Mouse (Mus musculus): ENCODE measurements around the gene Ropn1. TPM values are rescaled to one million over a fixed set of nuclear protein-coding genes. Genes with fewer than 3 reads are reported as not detected.
"Not testable (repeated sequence)": the region's sequence is repeated elsewhere in the genome, so short reads cannot be mapped to it uniquely, and the experiment has no call there.

The Ropn1 gene
- total RNA-seq (2021) = not detected
- long read RNA-seq, experiment 1 = 0 reads
- long read RNA-seq, experiment 2 = 0 reads

DNA sequence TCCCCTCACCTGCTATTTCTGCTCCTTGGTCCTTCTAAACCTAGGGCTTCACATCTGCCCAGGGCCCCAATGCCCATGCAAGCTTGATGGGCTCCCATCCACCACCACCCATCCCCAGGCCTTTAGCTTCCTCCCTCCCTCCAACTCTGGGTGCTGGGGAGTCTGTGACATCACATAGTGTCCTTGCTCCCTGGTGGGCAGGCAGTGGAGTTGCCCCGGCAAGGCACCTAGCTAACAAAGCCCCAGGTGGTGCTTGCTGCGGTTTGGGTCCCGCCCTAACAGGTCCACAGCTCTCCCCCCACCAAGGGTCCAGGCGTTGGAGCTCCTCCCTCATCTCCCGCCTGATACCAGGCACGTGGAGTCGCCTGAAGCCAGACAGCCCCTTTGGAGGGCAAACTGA is at the start of gene Ropn1:
Gene Ropn1 (plus strand): TSS at position 301 of the 400 bp plus-strand sequence.
- DNase-seq (ENCODE audit: low spot score in 2 of 2) = no peak

DNA sequence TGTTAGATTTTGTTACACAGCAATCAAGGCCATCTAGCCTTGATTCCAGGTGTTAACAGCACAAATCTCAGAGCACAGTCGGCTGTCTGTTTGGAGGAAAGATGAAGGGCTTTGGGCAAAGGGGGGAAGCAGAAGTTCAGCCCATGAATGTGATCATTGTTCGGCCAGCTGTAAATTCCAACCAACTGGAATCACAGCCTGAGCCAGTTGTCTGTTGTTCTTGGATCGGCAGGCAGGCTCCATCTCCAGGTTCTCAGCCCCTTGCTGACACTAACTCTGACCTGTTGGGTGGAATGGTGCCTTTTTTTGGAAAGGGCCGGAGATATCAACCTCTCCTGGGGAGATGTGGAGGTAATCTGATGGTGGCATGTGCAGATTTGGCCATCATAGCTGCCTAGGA is 47.8 kb upstream of the Ropn1 start:
- DNase-seq (ENCODE audit: low spot score in 2 of 2) = no peak

DNA sequence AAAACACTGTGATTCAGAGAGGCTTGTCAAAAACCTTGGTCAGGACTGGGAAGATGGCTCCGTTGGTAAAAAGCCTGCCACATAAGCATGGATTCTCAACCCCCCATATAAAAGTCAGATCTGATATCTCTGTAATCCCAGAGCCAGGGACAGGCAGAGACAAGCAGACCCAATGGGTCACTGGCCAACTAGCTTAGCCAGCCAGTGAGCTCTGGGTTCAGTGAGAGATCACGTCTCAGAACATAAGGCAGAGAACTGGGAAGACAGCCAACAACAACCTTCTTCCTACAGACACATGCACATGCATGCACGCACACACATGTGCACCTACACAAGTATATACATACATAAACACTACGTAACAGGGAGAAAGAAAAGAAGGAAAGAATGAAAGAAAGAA is 46.6 kb upstream of the Ropn1 start:
- no peak for DNase-seq (ENCODE audit: low spot score in 2 of 2)

DNA sequence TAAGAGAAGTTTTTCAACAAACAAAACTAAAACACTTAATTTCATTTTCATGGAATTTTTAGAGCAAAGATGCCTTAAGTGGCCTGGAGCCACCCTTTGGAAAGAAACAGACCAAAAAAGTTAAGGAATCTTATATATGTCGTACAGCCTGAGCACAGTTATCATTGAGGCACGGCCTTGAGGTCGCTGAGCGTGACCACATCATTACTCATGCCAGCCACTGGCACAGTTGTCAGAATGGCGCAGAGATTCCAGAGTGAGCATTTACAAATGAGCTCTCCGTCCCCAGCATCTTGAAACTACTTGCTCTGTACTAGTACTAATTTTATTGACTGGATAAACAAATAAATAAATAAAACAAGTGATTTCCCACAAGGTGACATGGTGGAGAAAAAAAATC is 45.9 kb upstream of the Ropn1 start:
- DNase-seq (ENCODE audit: low spot score in 2 of 2) = no peak

DNA sequence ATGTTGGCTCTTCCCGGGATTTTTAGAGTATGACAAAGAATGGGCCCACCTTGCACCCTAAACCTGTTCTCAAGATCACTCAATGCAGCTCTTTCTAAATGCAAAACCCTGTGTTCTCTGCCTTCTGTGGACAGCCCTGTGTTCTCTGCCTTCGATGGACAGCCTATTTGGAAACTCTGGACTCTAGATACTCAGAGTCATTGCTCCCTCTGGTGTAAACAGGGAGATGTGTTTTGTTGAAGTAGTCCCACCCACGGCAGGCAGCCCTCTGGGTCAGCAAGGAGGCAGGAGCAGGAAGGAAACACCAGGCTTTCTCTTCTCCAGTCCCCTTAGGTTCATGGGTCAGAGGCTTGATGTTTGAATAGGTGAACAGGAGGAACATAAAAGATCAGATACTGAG is 44.0 kb upstream of the Ropn1 start:
- peak in 1 of 2 experiments; percentile 29 for DNase-seq (ENCODE audit: low spot score in 2 of 2)

DNA sequence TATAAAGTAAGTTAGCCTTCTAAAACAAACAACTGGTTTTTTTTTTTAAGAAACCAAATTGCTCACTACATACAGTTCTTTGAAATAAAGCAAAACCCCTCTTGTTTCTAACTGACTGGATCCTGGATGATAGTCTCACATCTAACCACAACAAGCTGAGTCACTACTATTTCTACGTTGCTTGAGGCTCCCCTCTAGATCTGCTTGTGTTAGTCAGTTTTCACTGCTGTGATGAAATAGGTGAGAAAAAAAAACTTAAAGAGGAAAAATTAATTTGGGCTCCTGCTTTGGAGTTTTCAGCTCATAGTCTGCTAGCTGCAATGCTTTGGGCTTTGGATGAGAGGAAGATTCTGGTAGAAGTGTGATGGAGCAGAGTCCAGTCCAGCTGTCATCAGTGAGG is 39.6 kb upstream of the Ropn1 start:
- no peak for DNase-seq (ENCODE audit: low spot score in 2 of 2)

DNA sequence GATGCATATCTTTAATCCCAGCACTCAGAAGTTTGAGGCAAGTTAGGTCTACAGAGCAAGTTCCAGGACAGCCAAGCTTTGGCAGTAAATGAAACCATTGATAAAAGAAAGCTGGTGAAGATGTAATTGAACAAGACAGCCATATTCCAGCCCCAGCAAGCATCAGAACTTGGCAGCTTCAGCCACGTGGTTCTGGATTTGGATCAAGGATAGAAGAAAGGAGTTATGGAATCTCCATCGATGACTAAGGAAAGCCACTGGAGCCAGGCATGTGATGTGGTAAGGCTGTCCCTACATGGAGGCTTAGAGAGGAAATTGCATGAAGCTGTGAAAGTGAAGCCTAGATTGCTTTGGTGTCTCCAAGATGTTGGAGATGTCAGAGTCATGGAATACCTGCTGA is 35.7 kb upstream of the Ropn1 start:
- DNase-seq (ENCODE audit: low spot score in 2 of 2) = no peak

DNA sequence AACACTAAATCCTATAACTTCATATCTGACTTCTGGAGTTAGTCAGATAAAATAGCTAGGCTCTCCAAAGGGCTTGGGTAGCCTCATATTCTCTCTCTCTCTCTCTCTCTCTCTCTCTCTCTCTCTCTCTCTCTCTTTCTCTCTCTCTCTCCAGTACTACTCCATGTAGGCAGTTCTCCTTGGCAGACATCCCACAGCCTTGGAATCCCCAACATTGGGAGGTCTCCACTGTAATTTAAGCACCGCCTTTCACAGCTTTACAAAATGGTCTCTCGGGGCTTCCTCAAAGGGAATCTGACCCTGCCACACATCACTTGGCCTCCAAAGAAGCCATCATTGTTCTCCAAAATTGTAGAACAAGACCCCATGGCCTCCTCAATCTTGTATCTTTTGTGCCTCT is 22.1 kb upstream of the Ropn1 start:
- DNase-seq (ENCODE audit: low spot score in 2 of 2) = peak in 1 of 2 experiments; percentile 28

DNA sequence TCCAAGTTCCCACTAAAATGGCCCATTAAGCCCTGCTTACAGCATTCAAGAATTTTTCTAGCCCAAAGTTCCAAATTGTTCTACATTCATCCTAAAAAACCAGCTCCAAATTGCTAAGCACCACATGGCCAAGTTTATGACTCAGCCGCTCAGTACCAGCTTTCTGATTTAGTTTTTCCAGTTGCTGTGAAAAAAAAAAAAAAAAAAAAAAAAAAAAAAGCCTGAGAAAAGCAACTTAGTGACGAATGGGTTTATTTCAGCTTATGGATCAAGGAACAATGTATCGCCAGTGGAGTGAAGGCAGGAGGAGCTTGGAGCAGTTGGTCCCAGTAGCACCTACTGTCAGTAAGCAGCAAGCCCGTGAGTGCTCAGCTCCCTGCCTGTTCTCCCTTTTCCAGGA is 21.3 kb upstream of the Ropn1 start:
- no peak for DNase-seq (ENCODE audit: low spot score in 2 of 2)

DNA sequence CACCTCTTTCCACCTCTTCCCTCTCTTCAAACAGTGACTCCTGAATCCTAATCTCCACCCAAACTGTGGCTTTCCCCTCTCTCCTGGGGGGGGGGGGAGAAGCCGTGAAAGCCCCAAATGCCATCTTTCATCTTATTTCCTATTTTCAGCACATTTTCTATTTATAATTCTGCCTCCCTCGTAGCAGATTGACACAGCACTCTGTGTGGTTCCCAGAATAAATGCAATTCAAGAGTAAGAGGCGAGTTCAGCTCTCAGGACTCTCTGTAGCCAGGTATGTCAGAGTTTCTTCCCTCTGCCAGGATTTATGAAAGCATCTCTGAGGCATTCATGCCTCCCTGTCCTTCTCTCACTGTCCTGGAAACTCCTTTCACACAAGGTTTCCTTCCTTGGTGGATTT is 14.2 kb upstream of the Ropn1 start:
- no peak for DNase-seq (ENCODE audit: low spot score in 2 of 2)

DNA sequence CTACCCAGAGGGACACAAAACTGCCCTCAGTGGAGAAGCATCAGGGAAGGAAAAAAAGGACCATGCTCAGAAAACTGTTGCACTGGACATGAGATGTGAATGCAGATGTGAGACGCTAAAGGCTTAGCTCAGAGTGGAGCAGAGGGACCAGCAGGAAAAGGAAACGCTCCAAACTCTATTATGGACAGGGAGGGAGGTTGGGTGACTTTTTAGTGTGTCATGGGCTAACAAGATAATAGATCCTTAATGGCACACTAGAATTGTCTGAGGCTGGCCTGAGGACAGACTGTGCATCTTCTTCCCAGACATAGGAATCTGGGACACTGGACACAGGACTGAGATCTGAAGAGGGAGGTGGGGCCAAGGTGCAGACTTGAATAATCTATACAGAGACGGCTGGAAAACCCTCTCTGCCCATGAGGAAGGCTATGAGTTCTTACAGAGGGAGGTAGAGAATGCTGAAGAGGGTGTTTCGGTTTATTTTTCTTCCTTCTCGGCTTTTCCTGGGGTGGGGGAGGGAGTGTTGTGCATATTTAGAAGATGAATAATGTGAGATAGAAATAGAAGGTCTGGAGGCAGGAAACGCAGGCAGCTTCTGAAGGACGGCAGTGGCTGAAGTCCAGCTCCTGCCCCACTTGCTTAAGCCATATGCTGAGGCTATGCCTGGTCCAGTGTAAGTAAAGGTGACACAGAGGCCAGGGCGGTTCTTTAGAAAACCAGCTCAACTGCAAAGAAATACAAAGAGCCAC is 6.0 kb upstream of the Ropn1 start:
- DNase-seq (ENCODE audit: low spot score in 2 of 2) = no peak

DNA sequence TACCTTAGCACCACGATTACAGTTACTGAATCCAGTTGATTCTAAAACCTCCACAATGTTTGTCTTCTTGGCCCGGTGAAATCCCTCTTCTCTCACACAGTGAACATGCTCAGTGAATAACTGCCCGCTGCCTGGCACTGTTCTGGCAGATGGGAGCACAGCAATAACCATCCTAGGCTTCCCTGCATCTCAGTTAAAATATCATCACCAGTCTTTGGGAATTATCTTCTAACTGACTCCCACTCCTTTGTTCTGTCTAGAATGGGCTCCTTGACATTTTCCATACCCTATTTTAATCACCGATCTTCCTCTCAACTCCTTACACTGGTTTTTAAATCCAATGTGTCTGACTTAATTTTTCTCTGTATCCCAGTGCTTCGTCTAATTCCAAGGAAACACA is 3.3 kb downstream of the Ropn1 start:
- no peak for DNase-seq (ENCODE audit: low spot score in 2 of 2)

DNA sequence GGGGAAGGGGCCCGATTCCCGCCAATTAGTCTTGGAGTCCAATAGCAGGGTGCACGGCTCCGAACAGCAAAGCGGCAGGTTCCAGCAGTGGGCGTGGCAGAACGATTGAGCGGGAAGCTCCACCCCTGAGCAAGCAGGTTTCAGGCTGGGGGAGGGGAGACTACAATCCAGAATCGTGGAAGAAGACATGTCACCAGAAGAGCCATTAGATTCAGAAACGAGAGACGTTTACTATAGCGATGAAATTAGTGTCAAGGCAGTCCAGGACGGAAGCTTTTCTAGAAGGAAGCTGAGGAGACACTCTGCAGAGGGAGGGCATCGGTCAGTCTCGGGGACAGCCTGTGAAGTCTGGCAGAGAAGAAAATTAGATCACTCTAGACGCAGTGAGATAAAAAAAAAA is 7.8 kb downstream of the Ropn1 start:
- DNase-seq (ENCODE audit: low spot score in 2 of 2) = not testable (repeated sequence)

DNA sequence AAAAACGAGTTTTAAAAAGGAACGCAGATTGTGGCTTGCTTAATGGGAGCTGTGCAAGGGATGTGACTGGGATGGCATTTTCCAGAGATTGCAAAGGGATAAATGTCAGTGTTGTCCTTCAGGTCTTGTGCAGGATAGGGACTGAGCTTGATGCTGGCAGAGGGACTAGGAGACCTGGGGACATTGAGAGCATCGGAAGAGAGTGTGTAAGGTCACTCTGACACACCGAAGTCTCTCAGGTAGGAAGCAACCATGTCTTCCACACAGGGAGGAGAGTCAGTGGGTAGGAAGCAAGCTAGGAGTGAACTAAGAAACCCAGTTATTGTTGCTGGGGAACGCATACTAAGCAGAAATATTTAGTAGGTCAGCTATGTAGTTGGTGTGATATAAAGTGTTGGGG is 8.3 kb downstream of the Ropn1 start:
- DNase-seq (ENCODE audit: low spot score in 2 of 2) = no peak

DNA sequence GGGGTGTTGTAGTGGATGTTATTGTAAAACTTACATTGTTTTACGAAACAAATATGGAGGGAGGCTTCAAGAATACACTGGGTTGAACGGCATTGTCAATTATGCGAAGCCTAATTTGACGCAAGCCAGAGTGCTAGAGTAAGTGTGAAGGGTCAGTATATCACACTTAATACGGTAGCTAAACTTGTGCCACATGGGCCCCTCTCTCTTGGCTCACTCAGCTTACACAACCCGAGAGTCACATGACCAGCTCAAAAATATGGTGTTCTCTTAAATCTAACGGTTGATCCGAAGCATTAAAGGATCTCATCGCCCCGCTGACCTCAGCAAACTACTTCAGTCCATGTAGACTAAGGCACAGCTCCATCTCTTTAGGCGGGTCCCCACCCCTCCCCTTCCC is 8.7 kb downstream of the Ropn1 start:
- DNase-seq (ENCODE audit: low spot score in 2 of 2) = no peak

DNA sequence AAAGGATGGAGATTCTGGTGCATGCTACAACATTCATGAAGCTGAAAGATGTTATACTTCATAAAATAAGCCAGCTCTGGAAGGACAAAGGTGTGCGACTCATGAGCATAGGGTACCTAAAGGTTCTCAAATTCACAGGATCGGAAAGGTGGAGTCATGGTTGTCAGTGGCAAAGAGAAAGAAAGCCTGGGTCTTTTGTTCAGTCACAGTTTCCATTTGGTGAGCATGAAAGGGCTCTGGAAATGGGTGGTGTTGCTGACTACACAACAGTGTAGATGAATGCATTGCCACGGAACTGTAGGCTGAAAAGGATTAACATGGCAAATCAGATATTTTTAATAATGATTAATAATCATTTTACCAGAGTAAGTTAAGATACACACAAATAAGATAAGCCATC is 14.8 kb downstream of the Ropn1 start:
- no peak for DNase-seq (ENCODE audit: low spot score in 2 of 2)

DNA sequence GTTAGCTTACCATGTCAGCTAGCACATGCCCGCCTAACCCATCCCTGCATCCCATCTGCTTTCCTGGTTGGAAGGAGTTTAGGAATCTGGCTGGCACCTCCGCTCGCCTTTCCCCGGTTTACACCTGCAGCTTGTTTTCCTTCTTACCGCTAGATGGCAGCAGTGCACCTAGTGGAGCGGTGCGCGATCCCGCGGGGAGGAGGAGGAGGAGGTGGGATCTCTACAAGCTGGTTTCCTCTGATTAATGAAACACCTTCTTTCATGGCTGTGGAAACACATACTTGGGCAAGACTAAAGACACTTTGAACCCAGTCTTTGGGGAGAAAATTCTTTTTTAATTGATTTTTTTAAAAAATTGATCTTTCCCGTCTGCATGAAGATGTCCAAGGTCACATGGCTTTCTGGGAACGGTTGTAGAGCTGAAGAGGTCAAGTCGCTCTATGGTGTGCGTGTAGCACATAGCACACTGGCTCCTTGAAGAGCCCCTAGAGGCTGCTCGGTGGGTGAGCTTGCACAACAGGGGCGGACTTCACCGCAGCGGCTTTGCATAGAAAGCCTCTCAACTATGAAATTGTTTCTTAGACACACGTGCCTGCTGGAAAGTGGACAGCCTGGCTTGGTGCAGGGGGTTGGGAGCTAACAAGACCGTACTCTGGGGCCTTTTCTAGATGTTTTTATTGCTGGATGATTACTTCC is 17.5 kb downstream of the Ropn1 start:
- DNase-seq (ENCODE audit: low spot score in 2 of 2) = peak; percentile 34 to 59

DNA sequence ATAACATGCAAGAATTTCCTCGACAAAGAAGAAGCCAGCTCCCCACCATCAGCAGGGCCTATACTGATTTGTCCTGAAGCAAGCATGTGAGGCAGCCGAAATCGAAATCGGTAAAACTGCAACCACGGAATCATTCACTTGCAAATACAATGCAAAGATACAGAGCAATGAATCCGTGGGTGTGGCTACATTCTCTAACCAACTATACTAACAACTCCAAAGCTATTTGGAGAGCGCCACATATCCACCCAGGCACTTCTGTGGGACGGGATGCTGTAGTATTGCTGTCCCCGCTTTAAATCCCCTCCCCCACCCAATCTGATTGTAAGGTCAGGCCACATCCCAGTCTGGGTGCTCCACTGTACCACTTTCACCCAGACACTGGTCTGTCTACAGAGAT is 18.6 kb downstream of the Ropn1 start:
- no peak for DNase-seq (ENCODE audit: low spot score in 2 of 2)

DNA sequence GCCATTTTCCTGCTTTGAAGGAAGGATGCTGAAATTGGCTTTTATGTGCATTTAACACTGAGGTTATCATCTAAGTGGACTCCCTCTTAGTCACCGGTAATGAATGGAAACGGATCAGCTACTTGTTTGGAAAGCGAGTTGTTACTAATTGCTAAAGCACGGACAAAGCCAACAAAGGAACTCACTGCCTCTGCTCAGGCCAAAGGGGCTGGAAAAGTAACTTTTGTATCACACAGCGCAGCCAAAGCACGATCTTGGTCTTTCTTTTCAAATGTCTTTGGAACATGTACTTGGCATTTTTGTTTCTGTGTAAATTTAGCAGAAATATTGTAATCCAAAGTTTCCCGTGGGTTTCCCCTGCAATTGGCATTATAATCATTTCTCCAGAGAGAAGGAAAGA is 22.2 kb downstream of the Ropn1 start:
- no peak for DNase-seq (ENCODE audit: low spot score in 2 of 2)

DNA sequence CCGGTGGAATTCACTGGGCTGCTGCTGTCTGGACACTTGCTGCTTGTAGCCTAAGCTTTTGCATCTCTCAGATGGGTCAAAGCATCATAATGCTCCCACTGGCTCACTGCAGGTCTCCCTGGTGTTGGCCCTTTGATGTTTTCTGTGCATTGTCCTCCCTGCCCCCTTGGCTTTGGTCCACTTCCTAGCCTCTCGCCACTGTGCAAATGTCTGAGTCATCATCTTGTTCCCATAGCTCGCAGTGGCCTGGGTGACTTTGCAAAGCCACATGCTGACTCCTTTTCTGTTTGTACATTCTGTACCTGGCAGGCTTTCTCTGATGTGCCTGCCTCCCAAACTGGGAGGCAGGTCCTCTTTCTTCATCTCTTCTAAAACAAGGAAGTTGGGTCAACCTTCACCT is 23.1 kb downstream of the Ropn1 start:
- DNase-seq (ENCODE audit: low spot score in 2 of 2) = no peak

DNA sequence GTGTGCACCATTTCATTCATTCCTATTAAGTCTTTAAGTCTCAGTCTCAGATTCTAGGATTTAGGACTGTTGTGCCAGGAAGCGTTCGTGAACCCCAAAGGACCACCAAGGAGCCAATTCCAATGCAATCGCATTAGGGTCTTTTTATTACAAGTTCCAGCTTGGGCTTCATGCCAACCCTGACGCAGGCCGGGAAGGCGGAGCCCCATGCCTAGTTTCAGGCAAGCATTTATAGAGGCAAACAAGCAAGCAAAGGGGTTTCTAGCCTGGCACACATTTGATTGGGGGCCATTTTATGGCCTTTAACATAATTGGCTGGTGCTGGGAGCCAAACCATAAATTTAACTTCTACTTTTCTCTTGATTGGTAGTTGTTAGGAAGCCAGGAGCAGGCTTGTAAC is 24.6 kb downstream of the Ropn1 start:
- DNase-seq (ENCODE audit: low spot score in 2 of 2) = no peak

DNA sequence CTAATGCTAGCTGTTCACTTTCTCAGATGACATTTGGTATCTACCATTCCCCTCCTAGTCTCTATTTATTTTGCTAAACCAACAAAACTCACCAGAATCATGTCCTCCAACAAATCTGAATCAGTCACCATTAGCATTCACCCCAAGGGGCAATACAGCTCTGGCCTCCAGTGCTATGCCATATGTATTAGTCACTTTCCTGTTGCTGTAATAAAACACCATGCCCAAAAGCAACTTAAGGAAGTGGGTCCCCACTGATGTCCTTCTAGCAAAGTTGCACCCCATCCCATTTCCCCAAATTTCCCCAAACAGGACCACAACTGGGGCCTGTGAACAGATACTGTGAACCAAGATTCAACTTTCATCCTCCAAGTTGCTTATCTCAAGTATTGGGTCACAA is 32.1 kb downstream of the Ropn1 start:
- DNase-seq (ENCODE audit: low spot score in 2 of 2) = no peak

DNA sequence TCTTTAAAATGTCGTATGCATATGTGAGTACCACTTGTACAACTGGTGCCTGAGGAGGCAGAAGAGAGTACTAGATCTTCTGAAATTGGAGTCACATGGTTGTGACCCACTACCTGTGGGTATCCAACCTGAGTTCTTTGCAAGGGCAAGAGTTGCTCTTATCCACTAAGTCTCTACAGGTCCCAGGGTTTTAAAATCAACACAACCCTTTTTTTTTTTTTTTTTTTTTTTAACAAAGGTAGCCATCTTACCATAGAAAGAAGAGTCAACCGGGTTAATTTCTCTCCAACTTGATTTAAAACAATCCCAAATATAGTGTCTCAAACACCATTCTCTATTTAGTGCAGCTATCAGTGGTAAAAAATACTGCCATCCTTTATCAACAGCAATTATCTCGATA is 40.2 kb downstream of the Ropn1 start:
- no peak for DNase-seq (ENCODE audit: low spot score in 2 of 2)

Measured in gastrocnemius, postnatal 4 days (tissue).